Comparison of ENCODE assay signal across 28 mouse cellular contexts in genomic region chr4:100896260-100897010, GRCm38 (mm10).
DNase-seq lines count a peak whose midpoint lies in the region; ATAC-seq and TF ChIP-seq lines count a peak whose summit lies in the region.
"Had no signal": no experiment of that assay in that cellular context is flagged by ENCODE, and none has a peak within 500 bp of the region (broad histone marks: within the 10 kb centered on the region; RNA-seq: fewer than 3 reads in every experiment).

No protein-coding gene starts in this region.

- WGBS in hindbrain, embryonic 12.5 days: 72% methylated on average over 8 of the region's 8 CpGs
- 56% methylated on average over 8 of the region's 8 CpGs for WGBS in hindbrain, embryonic 14.5 days
- 65% methylated on average over 8 of the region's 8 CpGs for WGBS in kidney, embryonic 16.5 days
- WGBS in neural tube, embryonic 12.5 days: 70% methylated on average over 8 of the region's 8 CpGs

- H3K4me2 ChIP-seq in hindbrain, embryonic 12.5 days (replicated peaks): no peak overlapping the region
- no peak overlapping the region for H3K4me2 ChIP-seq in hindbrain, embryonic 14.5 days (replicated peaks)
- no peak overlapping the region for H3K4me2 ChIP-seq in kidney, embryonic 16.5 days (replicated peaks; ENCODE audit: low read depth, low read length)
- H3K4me2 ChIP-seq in neural tube, embryonic 12.5 days (replicated peaks): no peak overlapping the region
- H3K4me2 ChIP-seq: forebrain, embryonic 13.5 days; heart, embryonic 12.5 days; heart, embryonic 15.5 days had no signal

- no peaks in the 10 kb centered on the region for H3K4me1 ChIP-seq in hindbrain, embryonic 12.5 days
- H3K4me1 ChIP-seq in hindbrain, embryonic 14.5 days (replicated peaks; ENCODE audit: control insufficient read depth, insufficient read depth, low read length): 0 out of 2 replicates have a peak, but pooled peaks cover 11% of the 10 kb centered on the region
- H3K4me1 ChIP-seq in kidney, embryonic 16.5 days (ENCODE audit: insufficient read depth, low read length): 0 out of 2 replicates have a peak, but pooled peaks cover 3% of the 10 kb centered on the region
- no peaks in the 10 kb centered on the region for H3K4me1 ChIP-seq in neural tube, embryonic 12.5 days

- TF ChIP-seq CTCF in brain, embryonic 14.5 days (IDR thresholded peaks at IDR 0.05; ENCODE audit: borderline replicate concordance, extremely low read depth, insufficient read depth, insufficient read length): no peak

- no peak overlapping the region for H3K9ac ChIP-seq in hindbrain, embryonic 12.5 days
- H3K9ac ChIP-seq in hindbrain, embryonic 14.5 days: no peak overlapping the region
- no peak overlapping the region for H3K9ac ChIP-seq in kidney, embryonic 16.5 days (replicated peaks; ENCODE audit: low read length)
- no peak overlapping the region for H3K9ac ChIP-seq in neural tube, embryonic 12.5 days
- H3K9ac ChIP-seq: forebrain, embryonic 13.5 days; heart, embryonic 12.5 days; heart, embryonic 15.5 days had no signal

- H3K9me3 ChIP-seq in hindbrain, embryonic 12.5 days (replicated peaks): no peaks in the 10 kb centered on the region
- no peaks in the 10 kb centered on the region for H3K9me3 ChIP-seq in hindbrain, embryonic 14.5 days (ENCODE audit: control insufficient read depth, low read length)
- no peaks in the 10 kb centered on the region for H3K9me3 ChIP-seq in kidney, embryonic 16.5 days (ENCODE audit: low read length)
- H3K9me3 ChIP-seq in neural tube, embryonic 12.5 days: no peaks in the 10 kb centered on the region
- H3K9me3 ChIP-seq: forebrain, embryonic 10.5 days; forebrain, embryonic 13.5 days; G1E; heart, embryonic 12.5 days; heart, embryonic 15.5 days had no signal

- H3K36me3 ChIP-seq in hindbrain, embryonic 12.5 days: 0 out of 2 replicates have a peak, but pooled peaks cover 7% of the 10 kb centered on the region
- H3K36me3 ChIP-seq in hindbrain, embryonic 14.5 days (replicated peaks; ENCODE audit: control insufficient read depth, insufficient read depth): no peaks in the 10 kb centered on the region; the same call in 1 of the 2 replicates
- no peaks in the 10 kb centered on the region for H3K36me3 ChIP-seq in kidney, embryonic 16.5 days (ENCODE audit: insufficient read depth, low read length)
- H3K36me3 ChIP-seq in neural tube, embryonic 12.5 days: peaks cover 7% of the 10 kb centered on the region; the same call in 1 of the 2 replicates
- H3K36me3 ChIP-seq: G1E; heart, embryonic 15.5 days had no signal

- no peak overlapping the region for H3K27ac ChIP-seq in hindbrain, embryonic 12.5 days
- H3K27ac ChIP-seq in hindbrain, embryonic 14.5 days: no peak overlapping the region
- H3K27ac ChIP-seq in kidney, embryonic 16.5 days (ENCODE audit: low read length): no peak overlapping the region
- H3K27ac ChIP-seq in neural tube, embryonic 12.5 days: no peak overlapping the region
- H3K27ac ChIP-seq: forebrain, embryonic 10.5 days; forebrain, embryonic 13.5 days; heart, embryonic 15.5 days; hindbrain, postnatal 0 days had no signal

- no peak for TF ChIP-seq POLR2A in brain, embryonic 14.5 days (IDR thresholded peaks at IDR 0.05; ENCODE audit: borderline replicate concordance, extremely low read depth, insufficient read depth, insufficient read length, poor library complexity, severe bottlenecking)

- peak; percentile 77 for ATAC-seq in hindbrain, embryonic 12.5 days (ENCODE audit: low FRiP score)
- no peak for ATAC-seq in hindbrain, embryonic 14.5 days (ENCODE audit: low FRiP score)
- ATAC-seq in kidney, embryonic 16.5 days (ENCODE audit: low FRiP score, low TSS enrichment): no peak
- ATAC-seq in neural tube, embryonic 12.5 days (ENCODE audit: low FRiP score, low read depth): peak; percentile 70
- ATAC-seq: forebrain, embryonic 13.5 days; forebrain, embryonic 16.5 days; hindbrain, postnatal 0 days; inflammation-experienced regulatory T-cells, adult 6 months had no signal

- no peak overlapping the region for H3K4me3 ChIP-seq in hindbrain, embryonic 12.5 days
- H3K4me3 ChIP-seq in hindbrain, embryonic 14.5 days (replicated peaks; ENCODE audit: low read length): no peak overlapping the region
- no peak overlapping the region for H3K4me3 ChIP-seq in kidney, embryonic 16.5 days (ENCODE audit: low read length)
- no peak overlapping the region for H3K4me3 ChIP-seq in neural tube, embryonic 12.5 days
- H3K4me3 ChIP-seq: forebrain, embryonic 10.5 days; forebrain, embryonic 13.5 days; heart, embryonic 12.5 days; heart, embryonic 15.5 days had no signal

- no peak for DNase-seq in hindbrain, embryonic 14.5 days (ENCODE audit: low spot score)
- DNase-seq in kidney, adult 8-10 months: peak; percentile 24
- no peak for DNase-seq in neural tube, embryonic 10.5 days (ENCODE audit: extremely low spot score, low spot score)
- peak; percentile 68 for DNase-seq in brain, embryonic 14.5 days (ENCODE audit: low read depth)
- DNase-seq in embryo, embryonic 11 days: no peak
- DNase-seq: adrenal gland, adult 2 months; adrenal gland, postnatal 14 days; B cell, adult 2 months; cerebellum, adult 11-12 months; cerebellum, adult 8-10 months; cerebellum, postnatal 10 days; cerebellum, postnatal 36 days; gastrocnemius, postnatal 14 days; heart, adult 18-20 months; heart, postnatal 10 days; heart, postnatal 36 days had no signal

- no peaks in the 10 kb centered on the region for H3K27me3 ChIP-seq in hindbrain, embryonic 12.5 days
- H3K27me3 ChIP-seq in hindbrain, embryonic 14.5 days (ENCODE audit: control insufficient read depth, insufficient read depth, low read length): no peaks in the 10 kb centered on the region
- no peaks in the 10 kb centered on the region for H3K27me3 ChIP-seq in kidney, embryonic 16.5 days (ENCODE audit: insufficient read depth, low read length)
- H3K27me3 ChIP-seq in neural tube, embryonic 12.5 days (replicated peaks): no peaks in the 10 kb centered on the region
- H3K27me3 ChIP-seq: CH12.LX; forebrain, embryonic 13.5 days; heart, embryonic 12.5 days; heart, embryonic 15.5 days had no signal

Comparison
In these comparisons a context has a peak if more than half of its experiments do, and no peak if none do; other contexts are left out.
1. ATAC-seq: peak in hindbrain, embryonic 12.5 days (single experiment) and neural tube, embryonic 12.5 days (single experiment); none in hindbrain, embryonic 14.5 days (single experiment) and kidney, embryonic 16.5 days (single experiment).
2. DNase-seq: peak in kidney, adult 8-10 months (2 of 2) and brain, embryonic 14.5 days (single experiment); none in hindbrain, embryonic 14.5 days (single experiment), neural tube, embryonic 10.5 days (single experiment) and embryo, embryonic 11 days (single experiment).